Mouse (Mus musculus) ES-E14 (cell line): ENCODE measurements around the gene Cisd1.

Experiments
- CHD2 ChIP-seq: IDR thresholded peaks from 2 replicates; pipeline ENCODE4 v1.6.1; 2014; ENCODE audit warnings: mild to moderate bottlenecking, low read depth, low read length, inconsistent platforms
- HCFC1 ChIP-seq: IDR thresholded peaks from 2 replicates; pipeline ENCODE4 v1.6.1; 2012; ENCODE audit warnings: low read length, inconsistent platforms, borderline replicate concordance; ENCODE audit not compliant: insufficient read depth
- MAFK ChIP-seq: IDR thresholded peaks from 2 replicates; pipeline ENCODE4 v1.6.1; 2014; ENCODE audit warnings: mild to moderate bottlenecking, low read depth, low read length, inconsistent platforms; ENCODE audit not compliant: insufficient read depth
- ZNF384 ChIP-seq: IDR thresholded peaks from 2 replicates; pipeline ENCODE4 v1.6.1; 2012; ENCODE audit warnings: low read depth, low read length, inconsistent platforms

DNA sequence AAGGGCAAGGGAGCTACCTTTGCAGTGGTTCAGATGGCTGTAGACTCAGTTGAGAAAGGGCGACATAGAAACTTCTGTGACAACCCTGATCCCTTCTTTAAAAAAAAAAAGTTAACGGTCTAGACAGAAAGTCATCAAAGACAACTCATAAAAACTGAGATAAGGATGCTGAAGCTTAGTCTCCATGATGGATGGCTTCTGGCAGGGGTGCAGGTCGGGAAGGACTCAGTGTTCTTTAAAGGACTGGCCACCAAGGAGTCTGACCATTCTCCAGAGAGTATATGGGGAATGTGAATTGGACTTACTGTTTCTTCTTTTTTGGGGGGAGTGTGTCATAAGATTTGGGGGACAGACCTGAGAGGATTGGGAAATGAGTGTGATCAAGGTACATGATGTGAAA is 30.2 kb downstream of the Cisd1 start:
- TF ChIP-seq MAFK = no peak
- no peak for TF ChIP-seq ZNF384
- no peak for TF ChIP-seq CHD2
- TF ChIP-seq HCFC1 = no peak
